Mouse (Mus musculus) adrenal gland, adult 8-10 months (tissue): Measurements from ENCODE around the gene Zfp874a. TPM values are rescaled to one million over a fixed set of nuclear protein-coding genes. Genes with fewer than 3 reads are reported as not detected.
"Not testable (repeated sequence)": the region's sequence is repeated elsewhere in the genome, so short reads cannot be mapped to it uniquely, and the experiment has no call there.

ENCODE experiments used
- DNase-seq: peaks from one replicate; pipeline ENCODE4 v3.0.0; 2022
- total RNA-seq, 4 experiments: library from RNA; stranded (reverse); gene quantifications; 2 replicates each; pipeline ENCODE4 v1.2.4; 2022

Gene Zfp874a
- total RNA-seq, 4 experiments from 2014 or later: 17.9 to 28.8 (median 23.0) TPM

GRCm38 (mm10) chr13:67376255-67376654, 75.2 kb downstream of the Zfp874a start:
- DNase-seq: not testable (repeated sequence)

DNA sequence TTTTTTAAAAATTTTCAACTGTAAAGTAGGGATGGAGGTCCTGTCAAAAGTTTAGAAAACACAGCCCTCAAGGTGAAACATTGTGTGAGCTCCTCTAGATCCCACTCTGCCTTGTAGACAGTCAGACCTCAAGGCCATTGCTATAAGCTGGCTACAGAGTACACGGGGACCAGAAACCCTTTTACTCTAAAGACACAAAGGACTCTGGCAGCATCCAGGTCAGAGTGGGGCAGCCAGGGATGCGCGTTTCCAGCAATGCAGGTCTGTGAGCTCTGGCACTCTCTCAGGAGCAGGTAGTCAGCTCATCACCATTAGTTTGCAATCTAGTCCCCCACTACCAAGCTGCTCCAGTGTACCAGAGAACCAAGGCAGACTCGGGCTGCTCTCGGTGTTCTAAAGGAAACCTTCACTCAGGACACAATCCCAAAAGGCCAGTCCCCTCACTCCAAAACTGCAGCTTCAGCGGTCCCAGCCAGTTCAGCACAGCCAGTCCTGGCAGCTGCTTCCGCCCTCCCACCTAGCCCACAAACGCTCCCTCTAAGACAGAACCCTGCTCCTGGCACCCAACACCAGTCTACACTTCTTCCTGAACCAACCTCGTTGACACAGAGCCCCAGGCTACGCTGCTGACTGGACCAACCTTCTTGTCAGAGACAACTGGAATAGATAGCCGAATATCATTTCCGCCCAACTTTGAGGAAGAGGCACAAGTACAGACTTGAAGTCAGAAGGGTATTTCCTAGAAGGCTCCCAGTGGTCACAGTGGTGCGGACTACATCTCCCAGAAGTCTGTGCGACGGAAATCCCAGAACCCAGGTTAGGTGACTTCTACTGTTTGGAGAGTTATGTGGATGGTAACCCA, 76.1 kb downstream of the Zfp874a start, which contains the start of the genes Gm28041 and Zfp456:
Gene Gm28041, minus strand, starts transcription at position 684 of the 862 bp plus-strand sequence.
Gene Zfp456, minus strand, starts transcription at position 761 of the 862 bp plus-strand sequence.
- DNase-seq: peak; percentile 61

Other genes with a start within 250 kb of the Zfp874a start
- 1 to 10 TPM; 2.9 to 5.5 (median 4.4) TPM for gene Zfp458, start 173.2 kb downstream of the Zfp874a start, total RNA-seq
- 1 to 10 TPM; 3.0 to 4.8 (median 4.4) TPM for gene Zfp457, start 145.1 kb downstream of the Zfp874a start, total RNA-seq
- 1 to 10 TPM; 5.3 to 6.1 (median 5.6) TPM for gene Zfp595, start 119.1 kb downstream of the Zfp874a start, total RNA-seq
- gene Gm28044, start 91.1 kb downstream of the Zfp874a start, total RNA-seq: 1 to 10 TPM in 2 of 4 experiments, not detected in 2; 3.7 to 3.9 TPM
- 1 to 10 TPM; 2.7 to 3.8 (median 3.0) TPM for gene Zfp953, start 91.0 kb downstream of the Zfp874a start, total RNA-seq
- gene Gm28041, start 75.9 kb downstream of the Zfp874a start, total RNA-seq: 1 to 10 TPM in 3 of 4 experiments, under 1 TPM in 1; 0.46 to 3.7 (median 1.6) TPM
- 1 to 10 TPM; 1.2 to 2.8 (median 1.9) TPM for gene Zfp456, start 75.8 kb downstream of the Zfp874a start, total RNA-seq
- gene Zfp429, start 51.8 kb downstream of the Zfp874a start, total RNA-seq: 1 to 10 TPM; 3.5 to 7.4 (median 5.4) TPM
- 1 to 10 TPM in 3 of 4 experiments, under 1 TPM in 1; 0.99 to 5.2 (median 2.8) TPM for gene Zfp459, start 30.2 kb downstream of the Zfp874a start, total RNA-seq
- 10 to 100 TPM; 17.7 to 23.8 (median 18.7) TPM for gene Zfp874b, start 32.6 kb upstream of the Zfp874a start, total RNA-seq
- 10 to 100 TPM in 2 of 4 experiments, 1 to 10 TPM in 2; 7.4 to 10.7 (median 9.5) TPM for gene Zfp58, start 48.9 kb upstream of the Zfp874a start, total RNA-seq
- gene Gm26965, start 74.5 kb upstream of the Zfp874a start, total RNA-seq: 1 to 10 TPM in 1 of 4 experiments, not detected in 3; 1.0 TPM
- gene Zfp87, start 74.6 kb upstream of the Zfp874a start, total RNA-seq: 10 to 100 TPM; 16.7 to 22.7 (median 19.6) TPM
- 10 to 100 TPM in 3 of 4 experiments, 1 to 10 TPM in 1; 9.8 to 11.0 (median 10.4) TPM for gene Zfp748, start 102.2 kb upstream of the Zfp874a start, total RNA-seq
- 10 to 100 TPM in 1 of 4 experiments, 1 to 10 TPM in 3; 6.7 to 11.0 (median 9.3) TPM for gene Zfp729b, start 158.1 kb upstream of the Zfp874a start, total RNA-seq
- 1 to 10 TPM in 1 of 4 experiments, under 1 TPM in 3; 0.44 to 2.4 (median 0.78) TPM for gene Gm49345, start 186.1 kb upstream of the Zfp874a start, total RNA-seq
- 10 to 100 TPM in 2 of 4 experiments, 1 to 10 TPM in 2; 7.3 to 10.5 (median 9.2) TPM for gene Zfp729a, start 186.2 kb upstream of the Zfp874a start, total RNA-seq
- 10 to 100 TPM; 12.6 to 19.6 (median 16.1) TPM for gene Zfp738, start 235.4 kb upstream of the Zfp874a start, total RNA-seq